Mouse (Mus musculus): ENCODE measurements at regions not wholly inside any gene's neighbourhood (a gene's known extent, or its start where the extent isn't known, plus 50 kb on each side); places are given as distances from the start of the nearest gene placed in this dataset.

- TF ChIP-seq CTCF (IDR thresholded peaks at IDR 0.05; ENCODE audit: low read depth) (no peak), EP300 (IDR thresholded peaks at IDR 0.05; ENCODE audit: low read depth) (no peak)
Observed at GRCm38 (mm10) chr10:42085295-42085694, 67.1 kb upstream of the Armc2 start.
